Mouse (Mus musculus) spleen, postnatal 10 days (tissue): ENCODE measurements at regions not wholly inside any gene's neighbourhood (a gene's known extent, or its start where the extent isn't known, plus 50 kb on each side); places are given as distances from the start of the nearest gene placed in this dataset.

Source experiments
- DNase-seq, 2 experiments: peaks; one replicate each; pipeline ENCODE4 v3.0.0; 2021 to 2022; ENCODE audit warnings: low spot score in 2 of 2

- DNase-seq: no peak
Observed at GRCm38 (mm10) chr8:78148006-78148405, 65.1 kb upstream of the Ttc29 start.

GRCm38 (mm10) chr8:78154873-78155272 lies 58.2 kb upstream of the Ttc29 start:
- DNase-seq: no peak

- no peak for DNase-seq
Observed at GRCm38 (mm10) chr8:78162046-78162445, 51.1 kb upstream of the Ttc29 start.

GRCm38 (mm10) chr8:78162763-78163508 lies 50.2 kb upstream of the Ttc29 start:
- DNase-seq: no peak
